Mouse (Mus musculus) G1E (cell line): ENCODE results near the gene Deaf1.

Experiments
- CTCF ChIP-seq: IDR thresholded peaks from 2 replicates; pipeline ENCODE4 v1.5.1; 2012; ENCODE audit warnings: low read depth, low read length, inconsistent platforms, mixed read lengths
- GATA1 ChIP-seq: IDR thresholded peaks from 2 replicates; pipeline ENCODE4 v1.6.1; 2012; ENCODE audit warnings: borderline replicate concordance, low read length, inconsistent platforms, mixed read lengths
- POLR2AphosphoS5 ChIP-seq: IDR thresholded peaks from 2 replicates; pipeline ENCODE4 v1.6.1; 2012; ENCODE audit warnings: low read depth, low read length, inconsistent platforms; ENCODE audit not compliant: insufficient replicate concordance
- TAL1 ChIP-seq: conservative IDR thresholded peaks from 2 replicates; pipeline ENCODE4 v1.6.1; 2012; ENCODE audit warnings: low read depth, low read length, inconsistent platforms, mixed read lengths

GRCm38 (mm10) chr7:141341689-141342226 lies 14.3 kb upstream of the Deaf1 start:
- TF ChIP-seq CTCF = no peak
- TF ChIP-seq POLR2AphosphoS5 = no peak
- no peak for TF ChIP-seq TAL1
- TF ChIP-seq GATA1 = no peak
